Mouse (Mus musculus): ENCODE measurements at regions not wholly inside any gene's neighbourhood (a gene's known extent, or its start where the extent isn't known, plus 50 kb on each side); places are given as distances from the start of the nearest gene placed in this dataset.
A peak's percentile ranks its signal among the peaks of the same experiment; 100 is the strongest.

GRCm38 (mm10) chr5:149815879-149816278, 137.8 kb downstream of the B3glct start:
- DNase-seq (ENCODE audit: low read depth) = peak; percentile 60
- TF ChIP-seq CTCF (IDR thresholded peaks at IDR 0.05; ENCODE audit: borderline replicate concordance, extremely low read depth, insufficient read depth, insufficient read length) (peak; percentile 83), POLR2A (IDR thresholded peaks at IDR 0.05; ENCODE audit: borderline replicate concordance, extremely low read depth, insufficient read depth, insufficient read length, poor library complexity, severe bottlenecking) (no peak)

GRCm38 (mm10) chr5:149818812-149819211, 140.8 kb downstream of the B3glct start:
- TF ChIP-seq POLR2A (IDR thresholded peaks at IDR 0.05; ENCODE audit: borderline replicate concordance, extremely low read depth, insufficient read depth, insufficient read length, poor library complexity, severe bottlenecking) (no peak), CTCF (IDR thresholded peaks at IDR 0.05; ENCODE audit: borderline replicate concordance, extremely low read depth, insufficient read depth, insufficient read length) (no peak)
- no peak for DNase-seq (ENCODE audit: low read depth)

- DNase-seq (ENCODE audit: low read depth) = no peak
- no peak for TF ChIP-seq POLR2A (IDR thresholded peaks at IDR 0.05; ENCODE audit: borderline replicate concordance, extremely low read depth, insufficient read depth, insufficient read length, poor library complexity, severe bottlenecking)
- no peak for TF ChIP-seq CTCF (IDR thresholded peaks at IDR 0.05; ENCODE audit: borderline replicate concordance, extremely low read depth, insufficient read depth, insufficient read length)
Observed at GRCm38 (mm10) chr5:149823821-149824220, 145.8 kb downstream of the B3glct start.

GRCm38 (mm10) chr5:149827599-149827998, 149.6 kb downstream of the B3glct start:
- TF ChIP-seq CTCF (IDR thresholded peaks at IDR 0.05; ENCODE audit: borderline replicate concordance, extremely low read depth, insufficient read depth, insufficient read length) = no peak
- no peak for TF ChIP-seq POLR2A (IDR thresholded peaks at IDR 0.05; ENCODE audit: borderline replicate concordance, extremely low read depth, insufficient read depth, insufficient read length, poor library complexity, severe bottlenecking)
- no peak for DNase-seq (ENCODE audit: low read depth)

- peak; percentile 99 for TF ChIP-seq CTCF (IDR thresholded peaks at IDR 0.05; ENCODE audit: borderline replicate concordance, extremely low read depth, insufficient read depth, insufficient read length)
- TF ChIP-seq POLR2A (IDR thresholded peaks at IDR 0.05; ENCODE audit: borderline replicate concordance, extremely low read depth, insufficient read depth, insufficient read length, poor library complexity, severe bottlenecking) = no peak
- peak; percentile 92 for DNase-seq (ENCODE audit: low read depth)
Observed at GRCm38 (mm10) chr5:149831122-149831861, 153.3 kb downstream of the B3glct start.

GRCm38 (mm10) chr5:149837379-149837778, 159.3 kb downstream of the B3glct start:
- no peak for DNase-seq (ENCODE audit: low read depth)
- TF ChIP-seq CTCF (IDR thresholded peaks at IDR 0.05; ENCODE audit: borderline replicate concordance, extremely low read depth, insufficient read depth, insufficient read length) (no peak), POLR2A (IDR thresholded peaks at IDR 0.05; ENCODE audit: borderline replicate concordance, extremely low read depth, insufficient read depth, insufficient read length, poor library complexity, severe bottlenecking) (no peak)

GRCm38 (mm10) chr5:149842491-149842890, 164.5 kb downstream of the B3glct start:
- DNase-seq (ENCODE audit: low read depth) = peak; percentile 60
- TF ChIP-seq POLR2A (IDR thresholded peaks at IDR 0.05; ENCODE audit: borderline replicate concordance, extremely low read depth, insufficient read depth, insufficient read length, poor library complexity, severe bottlenecking) (no peak), CTCF (IDR thresholded peaks at IDR 0.05; ENCODE audit: borderline replicate concordance, extremely low read depth, insufficient read depth, insufficient read length) (no peak)

- TF ChIP-seq POLR2A (IDR thresholded peaks at IDR 0.05; ENCODE audit: borderline replicate concordance, extremely low read depth, insufficient read depth, insufficient read length, poor library complexity, severe bottlenecking) (no peak), CTCF (IDR thresholded peaks at IDR 0.05; ENCODE audit: borderline replicate concordance, extremely low read depth, insufficient read depth, insufficient read length) (no peak)
- no peak for DNase-seq (ENCODE audit: low read depth)
Observed at GRCm38 (mm10) chr5:149843310-149843709, 165.3 kb downstream of the B3glct start.

- no peak for DNase-seq (ENCODE audit: low read depth)
- TF ChIP-seq CTCF (IDR thresholded peaks at IDR 0.05; ENCODE audit: borderline replicate concordance, extremely low read depth, insufficient read depth, insufficient read length) (no peak), POLR2A (IDR thresholded peaks at IDR 0.05; ENCODE audit: borderline replicate concordance, extremely low read depth, insufficient read depth, insufficient read length, poor library complexity, severe bottlenecking) (no peak)
Observed at GRCm38 (mm10) chr5:149845256-149845655, 167.2 kb downstream of the B3glct start.

- no peak for TF ChIP-seq CTCF (IDR thresholded peaks at IDR 0.05; ENCODE audit: borderline replicate concordance, extremely low read depth, insufficient read depth, insufficient read length)
- TF ChIP-seq POLR2A (IDR thresholded peaks at IDR 0.05; ENCODE audit: borderline replicate concordance, extremely low read depth, insufficient read depth, insufficient read length, poor library complexity, severe bottlenecking) = no peak
- no peak for DNase-seq (ENCODE audit: low read depth)
Observed at GRCm38 (mm10) chr5:149848465-149848864, 170.0 kb upstream of the Rxfp2 start.

- TF ChIP-seq POLR2A (IDR thresholded peaks at IDR 0.05; ENCODE audit: borderline replicate concordance, extremely low read depth, insufficient read depth, insufficient read length, poor library complexity, severe bottlenecking) (no peak), CTCF (IDR thresholded peaks at IDR 0.05; ENCODE audit: borderline replicate concordance, extremely low read depth, insufficient read depth, insufficient read length) (peak; percentile 90)
- DNase-seq (ENCODE audit: low read depth) = peak; percentile 83
Observed at GRCm38 (mm10) chr5:149851011-149851410, 167.5 kb upstream of the Rxfp2 start.

- no peak for DNase-seq (ENCODE audit: low read depth)
- TF ChIP-seq POLR2A (IDR thresholded peaks at IDR 0.05; ENCODE audit: borderline replicate concordance, extremely low read depth, insufficient read depth, insufficient read length, poor library complexity, severe bottlenecking) (no peak), CTCF (IDR thresholded peaks at IDR 0.05; ENCODE audit: borderline replicate concordance, extremely low read depth, insufficient read depth, insufficient read length) (no peak)
Observed at GRCm38 (mm10) chr5:149852516-149852915, 166.0 kb upstream of the Rxfp2 start.

Data from brain, embryonic 14.5 days (tissue).